Mouse (Mus musculus): ENCODE data around the gene Qrich2.
"Not testable (repeated sequence)": the region's sequence is repeated elsewhere in the genome, so short reads cannot be mapped to it uniquely, and the experiment has no call there.

The Qrich2 gene

DNA sequence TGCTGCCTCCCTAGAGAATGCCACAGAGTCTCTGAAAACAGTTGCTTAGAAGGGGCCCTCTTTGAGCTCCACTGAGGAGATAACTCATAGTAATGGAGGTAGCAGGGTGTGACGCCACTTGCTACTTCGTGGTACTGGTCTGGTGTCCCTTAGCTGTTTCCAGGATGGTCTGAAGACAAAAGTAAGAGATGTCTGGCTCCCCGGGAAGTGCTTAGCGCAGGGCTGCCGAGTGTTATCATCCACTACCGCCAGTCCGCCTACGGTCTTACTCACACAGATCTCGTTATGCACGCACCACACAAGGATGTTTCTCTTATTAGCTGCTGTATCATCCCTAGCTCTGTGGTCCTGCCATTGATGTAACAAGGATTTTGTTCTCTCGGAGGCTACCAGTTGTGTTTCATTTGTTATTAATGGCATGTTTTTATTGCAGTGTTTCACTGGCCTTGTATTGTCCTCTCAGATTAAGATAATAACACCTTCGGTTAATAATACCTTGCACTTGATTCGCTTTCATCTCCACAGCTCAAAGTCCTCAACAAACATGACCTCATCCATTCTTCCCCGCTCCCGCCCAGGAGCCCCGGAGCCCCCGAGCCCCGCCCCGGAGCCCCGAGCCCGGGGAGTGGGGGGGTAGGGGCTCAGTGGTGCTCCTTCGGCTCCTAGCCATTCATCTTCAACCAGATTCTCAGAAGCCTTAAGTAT, 35.2 kb downstream of the Qrich2 start:
- no peak for DNase-seq (ENCODE audit: low spot score in 2 of 2)

DNA sequence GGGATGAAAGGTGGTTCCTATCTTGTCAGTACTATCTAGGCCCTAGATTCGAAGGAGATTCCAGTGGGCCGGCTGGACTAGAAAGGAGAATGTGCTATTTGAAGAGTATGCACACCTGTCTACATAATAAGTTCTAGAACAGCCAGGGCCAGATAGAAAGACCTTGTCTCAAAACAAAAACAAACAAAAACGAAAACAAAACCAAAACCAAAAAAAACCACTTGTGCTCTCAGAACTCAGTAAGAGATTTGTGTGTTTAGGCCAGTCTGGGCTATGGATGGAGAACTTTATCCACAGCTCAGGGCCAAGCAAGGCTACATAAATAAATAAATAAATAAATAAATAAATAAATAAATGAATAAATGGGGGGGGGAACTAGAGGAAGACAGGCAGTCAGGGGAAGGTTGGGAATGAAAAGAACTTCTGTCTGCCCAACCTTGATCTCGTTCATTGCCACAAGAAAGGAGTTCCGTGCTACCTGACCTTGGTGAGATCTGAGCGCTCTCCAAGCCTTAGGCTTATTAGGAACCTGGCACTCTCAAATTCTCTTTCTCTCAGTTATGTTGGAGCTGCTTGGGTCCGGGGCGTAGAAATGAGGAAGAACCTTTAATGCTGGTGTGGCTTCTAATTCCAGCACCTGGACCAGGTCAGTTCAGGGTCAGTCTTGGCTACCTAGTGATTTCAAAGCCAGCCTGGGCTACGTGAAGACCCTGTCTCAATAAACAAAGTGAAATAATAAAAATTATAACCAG, 36.0 kb downstream of the Qrich2 start:
- no peak for DNase-seq (ENCODE audit: low spot score in 2 of 2)

GRCm38 (mm10) chr11:116428872-116429859, 36.9 kb downstream of the Qrich2 start:
- DNase-seq (ENCODE audit: low spot score in 2 of 2), result no peak

DNA sequence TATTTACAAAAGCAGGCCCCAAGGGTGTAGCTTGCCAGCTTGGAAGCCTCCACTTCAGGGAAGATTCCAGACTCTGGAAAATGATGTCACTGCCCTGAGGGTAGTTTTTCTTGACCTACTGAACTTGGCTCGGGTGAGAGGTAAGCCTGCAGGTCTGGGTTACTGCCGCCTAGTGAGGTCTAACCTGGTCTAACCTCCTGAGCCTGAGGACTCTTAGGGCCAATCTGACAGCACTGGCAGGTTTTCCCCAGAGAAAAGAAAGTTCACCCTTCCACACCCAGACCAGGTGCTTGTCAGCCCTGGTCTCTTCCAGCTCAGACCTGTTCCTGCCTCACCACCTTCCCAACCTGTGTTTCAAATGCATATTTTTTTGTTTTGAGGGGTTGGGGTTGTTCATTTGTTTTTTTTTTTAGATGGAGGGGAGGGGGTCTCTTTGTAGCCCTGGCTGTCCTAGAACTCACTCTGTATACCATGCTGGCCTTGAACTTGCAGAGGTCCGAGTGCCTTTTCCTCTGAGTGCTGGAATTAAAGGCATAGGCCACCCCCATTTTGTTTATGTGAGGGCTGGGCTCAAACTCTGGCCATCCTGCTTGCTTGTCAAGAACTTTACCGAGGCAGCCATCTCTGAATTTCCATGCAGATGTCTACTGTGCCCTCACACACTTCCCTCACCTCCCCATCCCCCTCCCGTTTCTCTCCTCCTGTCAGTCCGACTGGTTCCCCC, 39.0 kb downstream of the Qrich2 start:
- DNase-seq (ENCODE audit: low spot score in 2 of 2), result no peak

GRCm38 (mm10) chr11:116426328-116426727, 39.7 kb downstream of the Qrich2 start:
- DNase-seq (ENCODE audit: low spot score in 2 of 2), result not testable (repeated sequence)

- DNase-seq (ENCODE audit: low spot score in 2 of 2), result no peak
Observed at GRCm38 (mm10) chr11:116424621-116425407, 41.2 kb downstream of the Qrich2 start.

DNA sequence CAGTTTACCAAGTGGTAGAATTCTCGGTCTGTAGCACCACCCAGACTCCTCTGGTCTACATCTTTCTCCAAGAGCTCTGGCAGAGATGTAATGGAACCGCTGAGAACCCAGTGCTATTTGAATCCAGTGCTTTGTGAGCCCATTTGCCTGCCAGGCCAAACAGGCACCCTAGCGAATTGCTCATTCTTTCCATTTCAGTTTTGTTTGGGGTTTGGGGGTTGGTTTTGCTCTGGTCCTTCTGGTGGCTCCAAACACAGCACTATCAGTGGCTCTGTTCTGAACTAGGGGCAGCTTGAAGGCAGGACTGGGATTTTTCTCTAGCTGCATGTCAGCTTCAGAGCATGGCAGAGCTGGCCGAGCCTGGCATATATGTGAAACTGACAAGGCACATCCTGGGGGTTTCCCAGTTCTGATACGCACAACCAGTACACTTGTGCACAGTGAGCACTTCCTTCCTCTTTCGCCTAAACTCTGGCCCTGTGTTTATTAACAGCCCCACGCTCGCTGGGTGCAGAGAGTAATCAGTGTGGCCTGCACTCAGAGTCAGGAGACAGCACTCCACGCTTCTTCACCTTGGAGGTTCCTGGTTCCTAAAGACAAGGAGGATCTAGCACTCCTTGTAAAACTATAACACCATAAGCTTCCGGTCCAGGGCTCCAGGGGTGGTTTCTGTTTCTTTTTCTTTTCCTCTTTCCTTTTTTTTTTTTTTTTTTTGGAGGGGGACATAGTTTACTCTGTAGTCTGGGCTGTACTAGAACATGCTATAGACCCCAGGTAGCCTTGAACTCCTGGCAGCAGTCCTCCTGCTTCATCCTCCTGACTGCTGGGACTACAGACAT, 42.0 kb downstream of the Qrich2 start:
- DNase-seq (ENCODE audit: low spot score in 2 of 2), result peak; percentile 62 to 80

- no peak for DNase-seq (ENCODE audit: low spot score in 2 of 2)
Observed at GRCm38 (mm10) chr11:116423214-116423613, 42.8 kb downstream of the Qrich2 start.

DNA sequence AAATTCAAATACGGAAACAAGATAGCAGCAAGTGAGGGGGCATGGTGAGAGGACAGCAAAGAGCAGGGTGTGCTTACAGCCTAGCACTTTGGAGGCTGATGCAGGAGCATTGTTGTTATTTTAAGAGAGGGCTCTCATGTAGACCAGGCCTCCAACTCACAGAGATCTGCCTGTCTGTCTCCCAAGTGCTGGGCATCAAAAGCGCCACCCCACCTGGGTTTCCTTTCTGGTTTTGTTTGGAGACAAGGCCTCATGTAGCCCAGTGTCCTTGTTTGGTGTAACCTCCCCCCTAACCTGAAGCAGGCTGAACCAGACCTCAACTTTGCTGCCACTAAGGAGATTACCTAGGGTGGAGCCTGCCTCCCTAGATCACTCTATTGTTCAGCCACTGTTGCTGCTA, 43.5 kb downstream of the Qrich2 start:
- no peak for DNase-seq (ENCODE audit: low spot score in 2 of 2)

DNA sequence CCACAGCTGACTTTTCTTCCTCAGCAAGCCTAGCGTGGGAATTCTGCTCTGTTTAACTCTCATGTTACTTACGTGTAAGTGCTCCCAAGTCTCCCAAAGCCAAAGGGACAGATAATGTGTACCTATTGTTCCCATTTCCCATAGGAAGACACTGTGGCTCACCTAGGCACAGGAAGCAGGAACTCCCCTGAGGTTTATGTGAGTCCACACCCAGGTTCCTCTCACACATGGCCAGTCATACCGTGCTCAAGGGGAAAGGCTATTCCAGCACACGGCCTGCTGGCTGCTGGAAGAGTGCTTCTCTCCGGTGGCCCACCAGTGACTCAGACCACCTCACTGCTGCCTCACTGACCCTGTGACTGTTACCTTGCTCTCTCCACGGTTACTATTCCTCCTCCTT, 44.9 kb downstream of the Qrich2 start:
- no peak for DNase-seq (ENCODE audit: low spot score in 2 of 2)

DNA sequence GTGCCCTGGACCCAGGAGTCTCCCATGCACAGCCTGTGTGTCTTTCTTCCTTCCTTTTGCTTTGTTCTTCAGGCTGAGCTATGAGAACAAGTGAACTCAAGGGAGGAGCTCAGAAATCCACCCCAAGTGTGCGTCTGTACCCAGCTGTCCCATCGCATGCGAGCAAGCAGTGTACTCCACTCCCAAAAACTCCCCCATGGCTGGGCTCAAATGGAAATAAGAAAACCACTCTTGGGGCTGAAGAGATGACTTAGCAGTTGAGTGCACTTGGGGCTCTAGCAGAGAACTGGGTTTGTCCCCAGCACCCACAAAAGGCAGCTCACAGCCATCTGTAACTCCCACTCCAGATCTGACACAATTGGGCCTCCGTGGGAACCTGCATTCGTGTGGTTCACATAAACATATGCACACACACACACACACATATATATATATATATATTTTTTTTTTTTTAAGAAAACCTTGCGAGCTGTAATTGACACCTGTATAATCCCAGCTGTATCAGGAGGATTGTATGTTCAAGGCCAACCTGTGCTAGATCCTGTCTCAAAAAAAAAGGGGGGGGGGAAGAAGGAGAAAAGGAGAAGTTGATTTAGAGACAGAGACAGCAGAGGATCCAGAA, 47.1 kb downstream of the Qrich2 start:
- DNase-seq (ENCODE audit: low spot score in 2 of 2), result no peak

- peak; percentile 54 to 77 for DNase-seq (ENCODE audit: low spot score in 2 of 2)
Observed at GRCm38 (mm10) chr11:116418194-116418840, 47.7 kb downstream of the Qrich2 start.

DNA sequence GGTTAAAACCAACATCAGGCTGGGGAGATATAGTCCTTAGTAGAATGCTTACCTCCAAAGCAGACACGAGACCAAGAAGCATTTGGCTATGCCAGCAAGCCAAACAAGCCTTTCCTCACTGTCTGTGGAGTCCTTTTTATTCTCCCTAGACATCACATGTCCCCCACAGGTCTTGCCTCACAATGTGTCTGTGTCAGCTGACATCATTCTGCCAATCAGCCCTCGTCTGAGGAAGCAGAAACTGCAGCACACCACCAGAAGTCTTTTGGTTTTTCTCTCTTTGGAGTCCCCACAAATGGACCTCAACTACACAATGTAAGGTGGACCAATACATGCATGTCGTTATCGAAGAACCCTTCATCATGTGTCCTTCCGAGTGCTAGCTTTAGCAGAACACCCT, 49.0 kb downstream of the Qrich2 start:
- no peak for DNase-seq (ENCODE audit: low spot score in 2 of 2)

- no peak for DNase-seq (ENCODE audit: low spot score in 2 of 2)
Observed at GRCm38 (mm10) chr11:116416196-116416943, 49.7 kb downstream of the Qrich2 start.

GRCm38 (mm10) chr11:116413631-116414022, 52.4 kb downstream of the Qrich2 start:
- no peak for DNase-seq (ENCODE audit: low spot score in 2 of 2)

- DNase-seq (ENCODE audit: low spot score in 2 of 2), result peak; percentile 77 to 89
Observed at GRCm38 (mm10) chr11:116412904-116413630, 53.0 kb downstream of the Qrich2 start, which contains the start of gene Rnf157. Gene Rnf157 (minus strand): TSS chr11:116413032.

Measured in spleen, postnatal 4 days (tissue).